Mouse (Mus musculus): ENCODE results near the gene Usp9x. TPM values are rescaled to one million over a fixed set of nuclear protein-coding genes. Genes with fewer than 3 reads are reported as not detected.

Gene Usp9x
- total and polyA plus RNA-seq, 3 experiments, result 89.3 to 328 (median 118) TPM

- Histone ChIP-seq H3K4me3 (ENCODE audit: control insufficient read depth in 1 of 2, insufficient read depth in 1 of 2, low read depth in 2 of 2, low read length in 2 of 2) (peak overlapping the region; percentile 59 to 84), H3K4me1 (ENCODE audit: control insufficient read depth in 1 of 2, insufficient read depth in 2 of 2, low read length in 2 of 2) (peaks cover 5 to 10% of the 10 kb centered on the region in 2 experiments), H3K27me3 (ENCODE audit: control insufficient read depth in 1 of 2, insufficient read depth in 2 of 2, low read length in 2 of 2) (no peaks in the 10 kb centered on the region), H3K9ac (ENCODE audit: control insufficient read depth, low read depth, low read length, poor library complexity, severe bottlenecking) (peak overlapping the region; percentile 78), H3K36me3 (ENCODE audit: control insufficient read depth in 1 of 2, insufficient read depth in 2 of 2, low read length in 2 of 2) (peaks cover 0 to 9% of the 10 kb centered on the region in 2 experiments; a peak in 2 of 4 replicates), H3K79me2 (ENCODE audit: control insufficient read depth, insufficient read depth, low read length, poor library complexity) (no peaks in the 10 kb centered on the region), H3K9me3 (replicated peaks; ENCODE audit: insufficient read depth, low read length) (no peaks in the 10 kb centered on the region), H3K27ac (ENCODE audit: control insufficient read depth, low read depth, low read length) (peak overlapping the region; percentile 60)
- peak; percentile 97 for DNase-seq (ENCODE audit: low read depth, low spot score)
- TF ChIP-seq MAZ (IDR thresholded peaks at IDR 0.05; ENCODE audit: low read depth, low read length) (0 out of 2 replicates have a peak, but pooled peaks have one; percentile 39), RCOR1 (IDR thresholded peaks at IDR 0.05; ENCODE audit: low read depth, low read length) (no peak), CTCF (IDR thresholded peaks at IDR 0.05 in 2 of 3, conservative IDR thresholded peaks at IDR 0.05 in 1 of 3; ENCODE audit: control insufficient read depth in 1 of 3, insufficient read depth in 1 of 3, low read depth in 2 of 3, low read length in 3 of 3, poor library complexity in 1 of 3, severe bottlenecking in 1 of 3) (peak; percentile 94 to 99 (median 98)), POLR2AphosphoS2 (IDR thresholded peaks at IDR 0.05; ENCODE audit: low read length) (no peak), ZKSCAN1 (IDR thresholded peaks at IDR 0.05; ENCODE audit: low read depth, low read length) (no peak), MAFK (IDR thresholded peaks at IDR 0.05; ENCODE audit: borderline replicate concordance, low read depth, low read length) (no peak), JUND (IDR thresholded peaks at IDR 0.05; ENCODE audit: low read depth, low read length) (no peak), TAL1 (IDR thresholded peaks at IDR 0.05; ENCODE audit: low read length) (no peak), ETS1 (IDR thresholded peaks at IDR 0.05; ENCODE audit: low read depth, low read length) (peak; percentile 17; the same call in 1 of the 2 replicates), MYB (IDR thresholded peaks at IDR 0.05; ENCODE audit: low read depth, low read length) (no peak), POLR2AphosphoS5 (IDR thresholded peaks at IDR 0.05; ENCODE audit: borderline replicate concordance, low read depth, low read length) (no peak), ZC3H11A (IDR thresholded peaks at IDR 0.05; ENCODE audit: low read depth, low read length) (peak; percentile 81), UBTF (IDR thresholded peaks at IDR 0.05; ENCODE audit: borderline replicate concordance, insufficient read depth, low read depth, low read length) (no peak), ZMIZ1 (IDR thresholded peaks at IDR 0.05; ENCODE audit: low read depth, low read length) (no peak), GATA1 (IDR thresholded peaks at IDR 0.05; ENCODE audit: low read depth, low read length) (no peak), BHLHE40 (IDR thresholded peaks at IDR 0.05; ENCODE audit: borderline replicate concordance, low read depth, low read length) (peak; percentile 69), ZNF384 (IDR thresholded peaks at IDR 0.05; ENCODE audit: low read depth, low read length) (peak; percentile 43; the same call in 1 of the 2 replicates), TBP (IDR thresholded peaks at IDR 0.05; ENCODE audit: low read depth, low read length) (peak; percentile 70; the same call in 1 of the 2 replicates), ELF1 (IDR thresholded peaks at IDR 0.05; ENCODE audit: low read depth, low read length) (no peak; the same call in 1 of the 2 replicates), USF1 (IDR thresholded peaks at IDR 0.05; ENCODE audit: low read depth, low read length) (0 out of 2 replicates have a peak, but pooled peaks have one; percentile 33), EP300 (IDR thresholded peaks at IDR 0.05; ENCODE audit: low read depth in 1 of 2, low read length in 2 of 2) (no peak; a peak in 1 of 4 replicates), MEF2A (IDR thresholded peaks at IDR 0.05; ENCODE audit: extremely low read depth, insufficient replicate concordance, low read depth, low read length, poor library complexity, severe bottlenecking) (no peak), MYC (IDR thresholded peaks at IDR 0.05; ENCODE audit: low read depth, low read length) (peak; percentile 97), NRF1 (IDR thresholded peaks at IDR 0.05; ENCODE audit: insufficient read depth, low read depth, low read length, poor library complexity, severe bottlenecking) (peak; percentile 67), HCFC1 (IDR thresholded peaks at IDR 0.05; ENCODE audit: low read depth, low read length) (0 out of 2 replicates have a peak, but pooled peaks have one; percentile 45), SMC3 (IDR thresholded peaks at IDR 0.05; ENCODE audit: low read depth, low read length) (peak; percentile 89), SIN3A (IDR thresholded peaks at IDR 0.05; ENCODE audit: low read length) (peak; percentile 86), CHD2 (IDR thresholded peaks at IDR 0.05; ENCODE audit: low read length) (peak; percentile 81), NELFE (IDR thresholded peaks at IDR 0.05; ENCODE audit: low read depth, low read length) (no peak), KAT2A (conservative IDR thresholded peaks at IDR 0.05; ENCODE audit: low read depth, low read length) (no peak), TCF12 (IDR thresholded peaks at IDR 0.05; ENCODE audit: low read depth, low read length) (no peak; the same call in 1 of the 2 replicates), MXI1 (IDR thresholded peaks at IDR 0.05; ENCODE audit: low read depth, low read length) (peak; percentile 84; the same call in 1 of the 2 replicates), CHD1 (IDR thresholded peaks at IDR 0.05; ENCODE audit: low read depth, low read length) (no peak), MAX (IDR thresholded peaks at IDR 0.05; ENCODE audit: low read length) (peak; percentile 37; the same call in 1 of the 2 replicates), E2F4 (IDR thresholded peaks at IDR 0.05; ENCODE audit: borderline replicate concordance, low read depth, low read length) (no peak)
Measured at GRCm38 (mm10) chrX:13207512-13208341, 136.4 kb downstream of the Usp9x start.
